Mouse (Mus musculus): ENCODE results near the gene Slc30a3. TPM values are rescaled to one million over a fixed set of nuclear protein-coding genes. Genes with fewer than 3 reads are reported as not detected.
A peak's percentile ranks its signal among the peaks of the same experiment; 100 is the strongest.

The Slc30a3 gene
- 0.11 TPM in 1 of 2 replicates, not detected in the other for polyA plus RNA-seq (2015; fragmentation: Nextera tagmentation; extraction: Ambion mirVana)

GRCm38 (mm10) chr5:31108000-31108490 is at the start of gene Slc30a3:
Slc30a3 (minus strand) TSS chr5:31108237.
- Histone ChIP-seq H3K4me2 (replicated peaks; ENCODE audit: low read depth) (no peak within 1 kb of the TSS), H3K9me3 (ENCODE audit: control insufficient read depth, low read length) (no peaks in the 10 kb centered on the region), H3K36me3 (ENCODE audit: control insufficient read depth, insufficient read depth, low read length) (no peaks in the 10 kb centered on the region), H3K4me1 (replicated peaks; ENCODE audit: control insufficient read depth, insufficient read depth) (no peaks in the 10 kb centered on the region), H3K27me3 (ENCODE audit: control insufficient read depth, insufficient read depth, low read length) (no peaks in the 10 kb centered on the region), H3K9ac (ENCODE audit: low read length) (no peak within 1 kb of the TSS), H3K27ac (replicated peaks) (no peak within 1 kb of the TSS), H3K4me3 (ENCODE audit: low read depth, low read length) (no peak within 1 kb of the TSS)
- no peak for TF ChIP-seq CTCF (IDR thresholded peaks at IDR 0.05; ENCODE audit: low read depth)
- TF ChIP-seq EP300 (optimal IDR thresholded peaks at IDR 0.05), result no peak
- 91% methylated on average over 18 of the region's 18 CpGs for WGBS
- DNase-seq (ENCODE audit: low spot score), result no peak
- ATAC-seq (ENCODE audit: low FRiP score, low TSS enrichment), result no peak

- peak; percentile 93 for ATAC-seq (ENCODE audit: low FRiP score, low TSS enrichment)
- no peak for TF ChIP-seq CTCF (IDR thresholded peaks at IDR 0.05; ENCODE audit: low read depth)
- TF ChIP-seq EP300 (optimal IDR thresholded peaks at IDR 0.05), result no peak
Measured at GRCm38 (mm10) chr5:31154152-31154553, 46.1 kb upstream of the Slc30a3 start, which contains the start of gene Mpv17. Mpv17 (minus strand) TSS chr5:31154251.

GRCm38 (mm10) chr5:31153516-31154151 is 45.6 kb upstream of the Slc30a3 start:
- H3K4me2 ChIP-seq (replicated peaks; ENCODE audit: low read depth), result peak overlapping the region; percentile 65
- 23% methylated on average over 6 of the region's 6 CpGs for WGBS
- no peak overlapping the region for H3K27ac ChIP-seq (replicated peaks)
- peak overlapping the region; percentile 76 for H3K9ac ChIP-seq (ENCODE audit: low read length)
- peak; percentile 21; the same call in 1 of the 2 replicates for ATAC-seq (ENCODE audit: low FRiP score, low TSS enrichment)
- H3K4me1 ChIP-seq (replicated peaks; ENCODE audit: control insufficient read depth, insufficient read depth), result peaks cover 4% of the 10 kb centered on the region; the same call in 1 of the 2 replicates
- no peak for DNase-seq (ENCODE audit: low spot score)
- peaks cover 10% of the 10 kb centered on the region; the same call in 1 of the 2 replicates for H3K36me3 ChIP-seq (ENCODE audit: control insufficient read depth, insufficient read depth, low read length)
- peak overlapping the region; percentile 64 for H3K4me3 ChIP-seq (ENCODE audit: low read depth, low read length)
- no peaks in the 10 kb centered on the region for H3K27me3 ChIP-seq (ENCODE audit: control insufficient read depth, insufficient read depth, low read length)
- H3K9me3 ChIP-seq (ENCODE audit: control insufficient read depth, low read length), result no peaks in the 10 kb centered on the region
- no peak for TF ChIP-seq CTCF (IDR thresholded peaks at IDR 0.05; ENCODE audit: low read depth)

More at GRCm38 (mm10) chr5:31154152-31154553, 46.1 kb upstream of the Slc30a3 start, which contains the start of gene Mpv17:
- Histone ChIP-seq H3K36me3 (ENCODE audit: control insufficient read depth, insufficient read depth, low read length) (peaks cover 12% of the 10 kb centered on the region; the same call in 1 of the 2 replicates), H3K4me3 (ENCODE audit: low read depth, low read length) (peak within 1 kb of the TSS; percentile 64), H3K9ac (ENCODE audit: low read length) (peak within 1 kb of the TSS; percentile 76), H3K27me3 (ENCODE audit: control insufficient read depth, insufficient read depth, low read length) (no peaks in the 10 kb centered on the region), H3K4me2 (replicated peaks; ENCODE audit: low read depth) (peak within 1 kb of the TSS; percentile 65), H3K9me3 (ENCODE audit: control insufficient read depth, low read length) (no peaks in the 10 kb centered on the region), H3K27ac (replicated peaks) (peak within 1 kb of the TSS; percentile 73), H3K4me1 (replicated peaks; ENCODE audit: control insufficient read depth, insufficient read depth) (peaks cover 4% of the 10 kb centered on the region; the same call in 1 of the 2 replicates)
- DNase-seq (ENCODE audit: low spot score), result peak; percentile 89
- under 1% methylated on average over 19 of the region's 19 CpGs for WGBS

- peak; percentile 46 for TF ChIP-seq CTCF (IDR thresholded peaks at IDR 0.05; ENCODE audit: low read depth)
- no peak for TF ChIP-seq EP300 (optimal IDR thresholded peaks at IDR 0.05)
Measured at GRCm38 (mm10) chr5:31151746-31152145, 43.7 kb upstream of the Slc30a3 start.

GRCm38 (mm10) chr5:31149781-31150180 is 41.7 kb upstream of the Slc30a3 start:
- DNase-seq (ENCODE audit: low spot score) (no peak), ATAC-seq (ENCODE audit: low FRiP score, low TSS enrichment) (no peak)
- Histone ChIP-seq H3K27ac (replicated peaks) (no peak overlapping the region), H3K9me3 (ENCODE audit: control insufficient read depth, low read length) (no peaks in the 10 kb centered on the region), H3K27me3 (ENCODE audit: control insufficient read depth, insufficient read depth, low read length) (no peaks in the 10 kb centered on the region), H3K9ac (ENCODE audit: low read length) (no peak overlapping the region), H3K4me2 (replicated peaks; ENCODE audit: low read depth) (no peak overlapping the region), H3K4me3 (ENCODE audit: low read depth, low read length) (no peak overlapping the region), H3K4me1 (replicated peaks; ENCODE audit: control insufficient read depth, insufficient read depth) (peaks cover 4% of the 10 kb centered on the region; the same call in 1 of the 2 replicates), H3K36me3 (ENCODE audit: control insufficient read depth, insufficient read depth, low read length) (0 out of 2 replicates have a peak, but pooled peaks cover 4% of the 10 kb centered on the region)
- 71% methylated on average over 4 of the region's 4 CpGs for WGBS
- TF ChIP-seq CTCF (IDR thresholded peaks at IDR 0.05; ENCODE audit: low read depth) (no peak), EP300 (optimal IDR thresholded peaks at IDR 0.05) (no peak)

More at GRCm38 (mm10) chr5:31151746-31152145, 43.7 kb upstream of the Slc30a3 start:
- H3K9ac ChIP-seq (ENCODE audit: low read length), result no peak overlapping the region
- 50% methylated on average over 3 of the region's 3 CpGs for WGBS
- DNase-seq (ENCODE audit: low spot score) (peak; percentile 40), ATAC-seq (ENCODE audit: low FRiP score, low TSS enrichment) (peak; percentile 38; the same call in 1 of the 2 replicates)
- H3K4me1 ChIP-seq (replicated peaks; ENCODE audit: control insufficient read depth, insufficient read depth), result peaks cover 4% of the 10 kb centered on the region; the same call in 1 of the 2 replicates
- no peaks in the 10 kb centered on the region for H3K27me3 ChIP-seq (ENCODE audit: control insufficient read depth, insufficient read depth, low read length)
- H3K36me3 ChIP-seq (ENCODE audit: control insufficient read depth, insufficient read depth, low read length), result no peaks in the 10 kb centered on the region
- no peak overlapping the region for H3K27ac ChIP-seq (replicated peaks)
- no peak overlapping the region for H3K4me3 ChIP-seq (ENCODE audit: low read depth, low read length)
- no peaks in the 10 kb centered on the region for H3K9me3 ChIP-seq (ENCODE audit: control insufficient read depth, low read length)
- no peak overlapping the region for H3K4me2 ChIP-seq (replicated peaks; ENCODE audit: low read depth)

Data from stomach, postnatal 0 days (tissue).